Mouse (Mus musculus): ENCODE data around the gene Tradd. TPM values are rescaled to one million over a fixed set of nuclear protein-coding genes. Genes with fewer than 3 reads are reported as not detected.

Tradd gene
- polyA plus RNA-seq (2014; fragmentation: Nextera tagmentation; extraction: Ambion mirVana), result 15.2 and 18.0 TPM in 2 replicates

- no peaks in the 10 kb centered on the region for H3K36me3 ChIP-seq (ENCODE audit: control insufficient read depth, insufficient read depth, low read length)
- H3K4me1 ChIP-seq (ENCODE audit: control insufficient read depth in 2 of 2, insufficient read depth in 2 of 2, low read length in 2 of 2), result peaks cover 8 to 30% of the 10 kb centered on the region in 2 experiments; a peak in 3 of 4 replicates
- peak; percentile 76 for ATAC-seq (ENCODE audit: insufficient number of reproducible peaks, insufficient read depth, low FRiP score, low read depth)
- H3K9ac ChIP-seq (ENCODE audit: low read length), result peak within 1 kb of the TSS; percentile 80
- H3K27ac ChIP-seq (replicated peaks in 1 of 2; ENCODE audit: control insufficient read depth in 1 of 2, insufficient read depth in 1 of 2, low read depth in 2 of 2, low read length in 2 of 2), result no peak within 1 kb of the TSS
- peak within 1 kb of the TSS; percentile 59 to 76 for H3K4me3 ChIP-seq (ENCODE audit: control insufficient read depth in 1 of 2, insufficient read depth in 1 of 2, low read depth in 1 of 2, low read length in 2 of 2)
- H3K9me3 ChIP-seq (ENCODE audit: control insufficient read depth, low read length), result 0 out of 2 replicates have a peak, but pooled peaks cover 3% of the 10 kb centered on the region
- peak within 1 kb of the TSS; percentile 95 for H3K4me2 ChIP-seq (ENCODE audit: low read length)
- 2% methylated on average over 54 of the region's 54 CpGs for WGBS
- H3K27me3 ChIP-seq (ENCODE audit: control insufficient read depth, insufficient read depth, low read length), result peaks cover 41% of the 10 kb centered on the region
Observed at GRCm38 (mm10) chr8:105264024-105264982, at the start of gene Tradd, which contains the start of gene Fbxl8. Tradd (minus strand) TSS chr8:105264609. Fbxl8 (plus strand) TSS chr8:105264648.

DNA sequence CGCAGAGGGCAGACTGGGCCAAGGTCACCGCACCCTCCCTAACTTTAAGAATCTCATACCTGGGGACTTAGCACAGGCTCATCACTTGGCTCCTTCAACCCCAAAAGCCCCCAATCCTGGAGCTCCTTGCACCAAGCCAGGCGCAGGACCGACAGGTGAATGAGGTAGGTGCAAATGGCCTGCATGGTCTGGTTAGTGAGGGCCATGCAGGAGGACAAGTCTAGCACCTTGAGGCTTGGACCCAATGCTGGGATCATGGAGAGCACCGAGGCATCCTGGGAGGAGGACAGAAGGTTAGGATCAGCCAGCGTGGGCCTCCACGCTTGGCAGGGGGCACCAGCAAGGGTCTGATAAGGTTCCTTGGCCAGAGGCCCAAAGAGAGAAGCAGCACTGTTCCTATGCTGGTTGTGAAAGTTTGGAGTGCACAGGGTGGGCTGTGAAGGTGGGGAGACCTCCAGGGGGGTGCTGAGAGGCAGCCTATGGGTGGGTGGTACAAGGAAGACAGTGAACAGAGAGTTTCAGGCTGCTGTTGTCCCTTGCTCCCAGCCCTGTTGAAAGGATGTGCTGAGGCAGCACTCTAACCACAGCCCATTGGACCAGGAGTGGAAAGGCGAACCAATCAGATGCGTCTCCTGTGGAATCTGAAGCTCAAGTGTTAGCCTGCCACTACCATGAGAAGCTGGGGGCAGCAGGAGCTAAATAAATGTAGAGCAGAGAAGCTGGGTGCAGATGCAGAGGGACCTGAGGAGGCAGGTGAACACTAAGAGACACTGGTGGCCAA is 49.4 kb upstream of the Tradd start:
- WGBS, result 57% methylated on average over 9 of the region's 9 CpGs
- Histone ChIP-seq H3K4me1 (ENCODE audit: control insufficient read depth in 2 of 2, insufficient read depth in 2 of 2, low read length in 2 of 2) (peaks cover 18 to 32% of the 10 kb centered on the region in 2 experiments), H3K9me3 (ENCODE audit: control insufficient read depth, low read length) (no peaks in the 10 kb centered on the region), H3K4me3 (ENCODE audit: control insufficient read depth in 1 of 2, insufficient read depth in 1 of 2, low read depth in 1 of 2, low read length in 2 of 2) (no peak overlapping the region), H3K9ac (ENCODE audit: low read length) (no peak overlapping the region), H3K27ac (replicated peaks in 1 of 2; ENCODE audit: control insufficient read depth in 1 of 2, insufficient read depth in 1 of 2, low read depth in 2 of 2, low read length in 2 of 2) (peak overlapping the region; percentile 28 to 47; a peak in 3 of 4 replicates), H3K4me2 (ENCODE audit: low read length) (no peak overlapping the region), H3K36me3 (ENCODE audit: control insufficient read depth, insufficient read depth, low read length) (peaks cover 87% of the 10 kb centered on the region), H3K27me3 (ENCODE audit: control insufficient read depth, insufficient read depth, low read length) (no peaks in the 10 kb centered on the region)
- 0 out of 2 replicates have a peak, but pooled peaks have one; percentile 23 for ATAC-seq (ENCODE audit: insufficient number of reproducible peaks, insufficient read depth, low FRiP score, low read depth)

GRCm38 (mm10) chr8:105312891-105313481 is 48.6 kb upstream of the Tradd start:
- no peaks in the 10 kb centered on the region for H3K9me3 ChIP-seq (ENCODE audit: control insufficient read depth, low read length)
- H3K9ac ChIP-seq (ENCODE audit: low read length), result no peak overlapping the region
- 78% methylated on average over 8 of the region's 8 CpGs for WGBS
- no peak for ATAC-seq (ENCODE audit: insufficient number of reproducible peaks, insufficient read depth, low FRiP score, low read depth)
- no peaks in the 10 kb centered on the region for H3K27me3 ChIP-seq (ENCODE audit: control insufficient read depth, insufficient read depth, low read length)
- H3K27ac ChIP-seq (replicated peaks in 1 of 2; ENCODE audit: control insufficient read depth in 1 of 2, insufficient read depth in 1 of 2, low read depth in 2 of 2, low read length in 2 of 2), result peak overlapping the region in 1 of 2 experiments; percentile 47; a peak in 1 of 4 replicates
- H3K36me3 ChIP-seq (ENCODE audit: control insufficient read depth, insufficient read depth, low read length), result peaks cover 87% of the 10 kb centered on the region
- no peak overlapping the region for H3K4me2 ChIP-seq (ENCODE audit: low read length)
- no peak overlapping the region for H3K4me3 ChIP-seq (ENCODE audit: control insufficient read depth in 1 of 2, insufficient read depth in 1 of 2, low read depth in 1 of 2, low read length in 2 of 2)
- peaks cover 18 to 26% of the 10 kb centered on the region in 2 experiments; a peak in 3 of 4 replicates for H3K4me1 ChIP-seq (ENCODE audit: control insufficient read depth in 2 of 2, insufficient read depth in 2 of 2, low read length in 2 of 2)

- WGBS, result 71% methylated on average over 1 of the region's 1 CpGs
- Histone ChIP-seq H3K4me2 (ENCODE audit: low read length) (no peak overlapping the region), H3K36me3 (ENCODE audit: control insufficient read depth, insufficient read depth, low read length) (peaks cover 89% of the 10 kb centered on the region)
Observed at GRCm38 (mm10) chr8:105311718-105312117, 47.3 kb upstream of the Tradd start.

DNA sequence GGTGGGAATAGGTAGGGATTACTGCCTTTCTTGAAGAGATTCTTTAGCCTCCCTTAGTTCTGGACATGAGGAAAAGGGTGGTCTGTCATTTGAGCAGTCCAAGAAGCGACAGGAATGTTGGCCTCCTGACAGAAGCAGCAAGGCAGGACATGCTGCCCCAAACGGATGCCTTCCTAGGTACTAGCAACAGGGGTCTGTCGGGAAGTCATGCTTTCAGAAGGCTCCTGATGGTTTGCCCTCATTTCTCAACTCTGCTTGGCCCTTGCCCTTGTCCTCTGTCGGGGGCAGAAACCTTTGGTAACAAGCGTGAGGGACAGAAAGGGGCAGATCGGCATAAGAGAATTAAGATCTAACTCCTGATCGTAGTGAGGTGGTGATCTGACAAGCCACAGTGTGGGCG is 45.7 kb upstream of the Tradd start:
- 82% methylated on average over 8 of the region's 8 CpGs for WGBS
- Histone ChIP-seq H3K4me2 (ENCODE audit: low read length) (no peak overlapping the region), H3K4me1 (ENCODE audit: control insufficient read depth in 2 of 2, insufficient read depth in 2 of 2, low read length in 2 of 2) (peaks cover 22 to 33% of the 10 kb centered on the region in 2 experiments), H3K27ac (replicated peaks in 1 of 2; ENCODE audit: control insufficient read depth in 1 of 2, insufficient read depth in 1 of 2, low read depth in 2 of 2, low read length in 2 of 2) (no peak overlapping the region), H3K9me3 (ENCODE audit: control insufficient read depth, low read length) (no peaks in the 10 kb centered on the region), H3K9ac (ENCODE audit: low read length) (no peak overlapping the region), H3K27me3 (ENCODE audit: control insufficient read depth, insufficient read depth, low read length) (no peaks in the 10 kb centered on the region), H3K36me3 (ENCODE audit: control insufficient read depth, insufficient read depth, low read length) (peaks cover 75% of the 10 kb centered on the region), H3K4me3 (ENCODE audit: control insufficient read depth in 1 of 2, insufficient read depth in 1 of 2, low read depth in 1 of 2, low read length in 2 of 2) (no peak overlapping the region)
- ATAC-seq (ENCODE audit: insufficient number of reproducible peaks, insufficient read depth, low FRiP score, low read depth), result no peak

More at GRCm38 (mm10) chr8:105311718-105312117, 47.3 kb upstream of the Tradd start:
- no peak overlapping the region for H3K27ac ChIP-seq (replicated peaks in 1 of 2; ENCODE audit: control insufficient read depth in 1 of 2, insufficient read depth in 1 of 2, low read depth in 2 of 2, low read length in 2 of 2)
- H3K27me3 ChIP-seq (ENCODE audit: control insufficient read depth, insufficient read depth, low read length), result no peaks in the 10 kb centered on the region
- peaks cover 18 to 26% of the 10 kb centered on the region in 2 experiments; a peak in 3 of 4 replicates for H3K4me1 ChIP-seq (ENCODE audit: control insufficient read depth in 2 of 2, insufficient read depth in 2 of 2, low read length in 2 of 2)
- H3K9ac ChIP-seq (ENCODE audit: low read length), result no peak overlapping the region
- no peak overlapping the region for H3K4me3 ChIP-seq (ENCODE audit: control insufficient read depth in 1 of 2, insufficient read depth in 1 of 2, low read depth in 1 of 2, low read length in 2 of 2)
- no peaks in the 10 kb centered on the region for H3K9me3 ChIP-seq (ENCODE audit: control insufficient read depth, low read length)
- ATAC-seq (ENCODE audit: insufficient number of reproducible peaks, insufficient read depth, low FRiP score, low read depth), result no peak

DNA sequence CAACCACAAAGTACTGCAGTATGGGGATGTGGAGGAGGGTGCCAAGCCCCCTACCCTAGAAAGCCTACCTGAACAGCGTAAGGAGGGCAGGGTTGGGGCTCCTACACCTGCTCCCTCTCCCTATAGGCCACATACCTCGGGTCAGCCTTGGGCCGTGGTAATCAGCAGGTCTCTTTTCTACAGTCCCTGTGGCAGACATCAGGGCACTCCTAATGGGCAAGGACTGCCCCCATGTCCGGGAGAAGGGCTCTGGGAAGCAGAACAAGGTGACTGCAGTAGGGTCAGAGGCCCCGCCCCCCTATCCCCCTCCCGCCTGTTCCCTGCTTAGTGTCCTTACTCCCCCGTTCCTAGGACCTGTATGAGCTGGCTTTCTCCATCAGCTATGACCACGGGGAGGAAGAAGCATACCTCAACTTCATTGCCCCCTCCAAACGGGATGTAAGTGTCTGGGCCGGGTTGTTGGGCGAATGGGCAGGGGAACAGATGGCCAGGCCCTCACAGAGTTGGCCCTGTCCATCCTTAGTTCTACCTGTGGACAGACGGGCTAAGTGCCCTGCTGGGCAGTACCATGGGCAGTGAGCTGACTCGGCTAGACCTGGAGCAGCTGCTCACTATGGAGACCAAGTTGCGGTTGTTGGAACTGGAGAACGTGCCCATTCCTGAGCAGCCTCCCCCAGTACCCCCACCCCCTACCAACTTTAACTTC is 44.9 kb upstream of the Tradd start:
- Histone ChIP-seq H3K27me3 (ENCODE audit: control insufficient read depth, insufficient read depth, low read length) (no peaks in the 10 kb centered on the region), H3K27ac (replicated peaks in 1 of 2; ENCODE audit: control insufficient read depth in 1 of 2, insufficient read depth in 1 of 2, low read depth in 2 of 2, low read length in 2 of 2) (no peak overlapping the region), H3K36me3 (ENCODE audit: control insufficient read depth, insufficient read depth, low read length) (peaks cover 74% of the 10 kb centered on the region), H3K4me1 (ENCODE audit: control insufficient read depth in 2 of 2, insufficient read depth in 2 of 2, low read length in 2 of 2) (peaks cover 26 to 34% of the 10 kb centered on the region in 2 experiments), H3K9ac (ENCODE audit: low read length) (no peak overlapping the region), H3K9me3 (ENCODE audit: control insufficient read depth, low read length) (no peaks in the 10 kb centered on the region), H3K4me3 (ENCODE audit: control insufficient read depth in 1 of 2, insufficient read depth in 1 of 2, low read depth in 1 of 2, low read length in 2 of 2) (no peak overlapping the region), H3K4me2 (ENCODE audit: low read length) (no peak overlapping the region)
- no peak for ATAC-seq (ENCODE audit: insufficient number of reproducible peaks, insufficient read depth, low FRiP score, low read depth)
- WGBS, result 80% methylated on average over 15 of the region's 15 CpGs
